Mouse (Mus musculus): ENCODE measurements around the gene Igf2bp2. TPM values are rescaled to one million over a fixed set of nuclear protein-coding genes. Genes with fewer than 3 reads are reported as not detected.

Igf2bp2 gene
- polyA plus RNA-seq, 1 experiment = 12.2 TPM

GRCm38 (mm10) chr16:22124325-22124918 lies 38.7 kb downstream of the Igf2bp2 start:
- H3ac ChIP-seq (ENCODE audit: control insufficient read depth, insufficient read length) = no peak overlapping the region
- H3K36me3 ChIP-seq (ENCODE audit: control insufficient read depth, insufficient read depth) = no peaks in the 10 kb centered on the region
- H3K4me3 ChIP-seq = no peak overlapping the region
- H3K27me3 ChIP-seq (ENCODE audit: control insufficient read depth, insufficient read depth, insufficient read length) = no peaks in the 10 kb centered on the region
- peaks cover 49% of the 10 kb centered on the region for H3K79me2 ChIP-seq (ENCODE audit: control insufficient read depth, insufficient read depth)
- TF ChIP-seq MYOD1 (IDR thresholded peaks at IDR 0.05; ENCODE audit: control insufficient read depth in 1 of 3, insufficient read length in 2 of 3, low read depth in 2 of 3) = no peak
- no peak for TF ChIP-seq MAX (IDR thresholded peaks at IDR 0.05; ENCODE audit: low read depth)
- TF ChIP-seq TCF12 (IDR thresholded peaks at IDR 0.05; ENCODE audit: insufficient read depth, poor library complexity, severe bottlenecking) = no peak
- no peak for TF ChIP-seq USF1 (IDR thresholded peaks at IDR 0.05; ENCODE audit: low read depth)
- no peak for TF ChIP-seq POLR2AphosphoS2 (IDR thresholded peaks at IDR 0.05; ENCODE audit: insufficient read length, low read depth)
- no peak for TF ChIP-seq REST (IDR thresholded peaks at IDR 0.05; ENCODE audit: insufficient read depth, insufficient read length)
- TF ChIP-seq MYOG (IDR thresholded peaks at IDR 0.05; ENCODE audit: control insufficient read depth in 1 of 3, insufficient read depth in 1 of 3, insufficient read length in 2 of 3, low read depth in 2 of 3) = no peak
- no peak for TF ChIP-seq CEBPB (IDR thresholded peaks at IDR 0.05; ENCODE audit: insufficient read depth, poor library complexity, severe bottlenecking)
- no peak for TF ChIP-seq SRF (IDR thresholded peaks at IDR 0.05; ENCODE audit: control insufficient read depth, insufficient read length, low read depth)
- no peak for TF ChIP-seq TCF3 (IDR thresholded peaks at IDR 0.05; ENCODE audit: insufficient read length, low read depth)
- no peak for TF ChIP-seq E2F4 (IDR thresholded peaks at IDR 0.05; ENCODE audit: insufficient read depth)
- TF ChIP-seq POLR2A (IDR thresholded peaks at IDR 0.05; ENCODE audit: insufficient read length, low read depth) = no peak
- peak overlapping the region; percentile 5 for H3K4me2 ChIP-seq (ENCODE audit: low read depth)

DNA sequence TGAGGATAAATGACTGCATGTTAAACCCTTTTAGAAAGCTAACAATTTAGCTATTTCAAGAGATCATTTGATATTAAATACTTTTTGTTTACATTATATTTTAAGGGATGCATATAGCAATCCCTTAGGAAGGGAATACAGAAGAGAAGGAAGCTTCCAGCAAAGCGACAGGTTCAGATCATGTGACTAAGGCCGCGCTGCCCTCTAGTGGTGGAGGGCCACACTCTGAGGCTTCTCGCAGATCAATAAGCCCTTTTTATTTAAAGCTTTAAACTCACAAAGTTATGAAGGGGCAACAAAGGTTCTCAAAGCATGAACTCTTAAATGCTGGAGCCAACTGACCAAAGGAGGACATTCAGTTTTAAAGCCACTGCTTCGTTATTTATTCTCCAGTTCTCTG lies 39.4 kb downstream of the Igf2bp2 start:
- Histone ChIP-seq H3K4me2 (ENCODE audit: low read depth) (no peak overlapping the region), H3K4me3 (no peak overlapping the region), H3ac (ENCODE audit: control insufficient read depth, insufficient read length) (no peak overlapping the region), H3K36me3 (ENCODE audit: control insufficient read depth, insufficient read depth) (no peaks in the 10 kb centered on the region), H3K79me2 (ENCODE audit: control insufficient read depth, insufficient read depth) (peaks cover 44% of the 10 kb centered on the region), H3K27me3 (ENCODE audit: control insufficient read depth, insufficient read depth, insufficient read length) (no peaks in the 10 kb centered on the region)
- TF ChIP-seq CEBPB (IDR thresholded peaks at IDR 0.05; ENCODE audit: insufficient read depth, poor library complexity, severe bottlenecking) (no peak), TCF12 (IDR thresholded peaks at IDR 0.05; ENCODE audit: insufficient read depth, poor library complexity, severe bottlenecking) (no peak), MYOD1 (IDR thresholded peaks at IDR 0.05; ENCODE audit: control insufficient read depth in 1 of 3, insufficient read length in 2 of 3, low read depth in 2 of 3) (no peak), REST (IDR thresholded peaks at IDR 0.05; ENCODE audit: insufficient read depth, insufficient read length) (no peak), USF1 (IDR thresholded peaks at IDR 0.05; ENCODE audit: low read depth) (peak; percentile 84), E2F4 (IDR thresholded peaks at IDR 0.05; ENCODE audit: insufficient read depth) (no peak), TCF3 (IDR thresholded peaks at IDR 0.05; ENCODE audit: insufficient read length, low read depth) (no peak), POLR2A (IDR thresholded peaks at IDR 0.05; ENCODE audit: insufficient read length, low read depth) (no peak)

DNA sequence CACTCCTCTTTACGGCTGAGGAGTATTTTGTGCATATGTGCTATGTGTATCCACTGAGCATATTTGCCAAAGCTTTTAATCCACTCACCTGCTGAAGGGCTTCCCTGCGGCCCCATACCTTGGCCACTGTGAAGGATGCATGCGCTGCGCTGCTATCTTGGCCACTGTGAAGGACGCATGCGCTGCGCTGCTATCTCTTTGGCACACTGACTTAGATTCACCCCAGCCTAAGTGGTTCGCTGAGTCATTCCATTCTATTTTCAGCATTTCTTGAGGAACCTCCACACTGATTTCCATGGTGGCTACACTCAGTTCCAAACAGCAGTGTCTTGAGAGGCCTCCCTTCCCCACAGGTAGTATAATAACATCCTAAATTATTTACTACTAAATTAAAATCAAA lies 42.0 kb downstream of the Igf2bp2 start:
- TF ChIP-seq MYOG (IDR thresholded peaks at IDR 0.05; ENCODE audit: control insufficient read depth in 1 of 3, insufficient read depth in 1 of 3, insufficient read length in 2 of 3, low read depth in 2 of 3) = no peak
- TF ChIP-seq USF1 (IDR thresholded peaks at IDR 0.05; ENCODE audit: low read depth) = no peak
- TF ChIP-seq E2F4 (IDR thresholded peaks at IDR 0.05; ENCODE audit: insufficient read depth) = no peak
- TF ChIP-seq TCF12 (IDR thresholded peaks at IDR 0.05; ENCODE audit: insufficient read depth, poor library complexity, severe bottlenecking) = no peak
- no peak for TF ChIP-seq REST (IDR thresholded peaks at IDR 0.05; ENCODE audit: insufficient read depth, insufficient read length)
- no peak for TF ChIP-seq MAX (IDR thresholded peaks at IDR 0.05; ENCODE audit: low read depth)
- TF ChIP-seq POLR2AphosphoS2 (IDR thresholded peaks at IDR 0.05; ENCODE audit: insufficient read length, low read depth) = no peak
- TF ChIP-seq MYOD1 (IDR thresholded peaks at IDR 0.05; ENCODE audit: control insufficient read depth in 1 of 3, insufficient read length in 2 of 3, low read depth in 2 of 3) = no peak
- no peak for TF ChIP-seq CEBPB (IDR thresholded peaks at IDR 0.05; ENCODE audit: insufficient read depth, poor library complexity, severe bottlenecking)
- no peak for TF ChIP-seq TCF3 (IDR thresholded peaks at IDR 0.05; ENCODE audit: insufficient read length, low read depth)
- Histone ChIP-seq H3K36me3 (ENCODE audit: control insufficient read depth, insufficient read depth) (no peaks in the 10 kb centered on the region), H3K27me3 (ENCODE audit: control insufficient read depth, insufficient read depth, insufficient read length) (no peaks in the 10 kb centered on the region), H3K4me2 (ENCODE audit: low read depth) (no peak overlapping the region), H3K79me2 (ENCODE audit: control insufficient read depth, insufficient read depth) (peaks cover 53% of the 10 kb centered on the region), H3K4me3 (no peak overlapping the region), H3ac (ENCODE audit: control insufficient read depth, insufficient read length) (no peak overlapping the region)

GRCm38 (mm10) chr16:22119524-22119923 lies 43.6 kb downstream of the Igf2bp2 start:
- no peak overlapping the region for H3ac ChIP-seq (ENCODE audit: control insufficient read depth, insufficient read length)
- peaks cover 55% of the 10 kb centered on the region for H3K79me2 ChIP-seq (ENCODE audit: control insufficient read depth, insufficient read depth)
- H3K4me2 ChIP-seq (ENCODE audit: low read depth) = peak overlapping the region; percentile 75
- peak in 1 of 3 experiments; percentile 18 for TF ChIP-seq MYOG (IDR thresholded peaks at IDR 0.05; ENCODE audit: control insufficient read depth in 1 of 3, insufficient read depth in 1 of 3, insufficient read length in 2 of 3, low read depth in 2 of 3)
- no peak for TF ChIP-seq REST (IDR thresholded peaks at IDR 0.05; ENCODE audit: insufficient read depth, insufficient read length)
- H3K4me3 ChIP-seq = no peak overlapping the region
- no peaks in the 10 kb centered on the region for H3K36me3 ChIP-seq (ENCODE audit: control insufficient read depth, insufficient read depth)
- no peaks in the 10 kb centered on the region for H3K27me3 ChIP-seq (ENCODE audit: control insufficient read depth, insufficient read depth, insufficient read length)

DNA sequence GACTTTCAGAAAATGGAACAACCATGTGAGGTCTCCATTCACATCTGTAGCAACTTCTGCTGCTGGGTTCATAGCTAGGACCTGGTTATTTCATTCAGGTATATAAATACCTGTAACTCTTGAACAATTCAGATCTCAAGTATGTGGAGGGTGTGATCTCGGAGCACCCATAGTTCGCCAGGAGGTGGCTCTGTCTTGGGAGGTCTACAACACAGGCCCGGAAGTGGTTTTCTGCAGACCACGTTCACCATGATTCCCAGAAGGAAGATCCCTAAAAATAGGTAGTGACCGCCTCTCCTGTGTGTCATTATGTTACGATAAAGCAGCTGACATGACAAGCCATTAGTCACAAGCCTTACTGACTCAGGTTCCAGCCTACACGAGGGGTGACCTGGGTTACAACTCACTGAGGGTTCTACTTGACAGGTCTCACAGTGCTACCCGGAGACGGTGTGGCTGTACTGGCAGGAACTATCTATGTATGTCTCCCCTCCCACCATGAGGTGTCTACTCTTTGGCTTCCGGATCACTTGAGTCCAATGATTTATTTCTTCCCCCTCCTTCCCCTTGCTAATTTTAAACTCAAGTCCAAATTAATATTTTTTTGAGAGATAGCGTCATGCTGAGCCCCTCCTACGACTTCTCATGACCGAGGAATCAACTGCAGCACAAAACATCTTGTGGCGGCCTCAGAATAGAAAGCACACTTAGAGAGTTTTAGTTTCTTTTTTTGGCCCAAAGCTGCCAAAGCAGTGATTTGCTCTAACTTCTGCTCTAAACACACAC lies 44.2 kb downstream of the Igf2bp2 start:
- Histone ChIP-seq H3ac (ENCODE audit: control insufficient read depth, insufficient read length) (no peak overlapping the region), H3K36me3 (ENCODE audit: control insufficient read depth, insufficient read depth) (no peaks in the 10 kb centered on the region), H3K4me2 (ENCODE audit: low read depth) (peak overlapping the region; percentile 75), H3K4me3 (no peak overlapping the region), H3K27me3 (ENCODE audit: control insufficient read depth, insufficient read depth, insufficient read length) (no peaks in the 10 kb centered on the region), H3K79me2 (ENCODE audit: control insufficient read depth, insufficient read depth) (peaks cover 56% of the 10 kb centered on the region)
- TF ChIP-seq REST (IDR thresholded peaks at IDR 0.05; ENCODE audit: insufficient read depth, insufficient read length) = no peak
- no peak for TF ChIP-seq TCF12 (IDR thresholded peaks at IDR 0.05; ENCODE audit: insufficient read depth, poor library complexity, severe bottlenecking)
- no peak for TF ChIP-seq CEBPB (IDR thresholded peaks at IDR 0.05; ENCODE audit: insufficient read depth, poor library complexity, severe bottlenecking)
- no peak for TF ChIP-seq MAX (IDR thresholded peaks at IDR 0.05; ENCODE audit: low read depth)
- TF ChIP-seq E2F4 (IDR thresholded peaks at IDR 0.05; ENCODE audit: insufficient read depth) = no peak
- TF ChIP-seq USF1 (IDR thresholded peaks at IDR 0.05; ENCODE audit: low read depth) = no peak
- TF ChIP-seq MYOD1 (IDR thresholded peaks at IDR 0.05; ENCODE audit: control insufficient read depth in 1 of 3, insufficient read length in 2 of 3, low read depth in 2 of 3) = peak in 2 of 3 experiments; percentile 17 to 68
- TF ChIP-seq TCF3 (IDR thresholded peaks at IDR 0.05; ENCODE audit: insufficient read length, low read depth) = no peak
- TF ChIP-seq POLR2AphosphoS2 (IDR thresholded peaks at IDR 0.05; ENCODE audit: insufficient read length, low read depth) = peak; percentile 13
- peak in 2 of 3 experiments; percentile 34 to 44 for TF ChIP-seq MYOG (IDR thresholded peaks at IDR 0.05; ENCODE audit: control insufficient read depth in 1 of 3, insufficient read depth in 1 of 3, insufficient read length in 2 of 3, low read depth in 2 of 3)
- TF ChIP-seq SRF (IDR thresholded peaks at IDR 0.05; ENCODE audit: control insufficient read depth, insufficient read length, low read depth) = no peak
- peak; percentile 30 for TF ChIP-seq POLR2A (IDR thresholded peaks at IDR 0.05; ENCODE audit: insufficient read length, low read depth)
